Mouse (Mus musculus) MEL (cell line): ENCODE measurements around the gene Upk2.

Source experiments
- CTCF ChIP-seq, 3 experiments: IDR thresholded peaks in 2 of 3; conservative IDR thresholded peaks in 1 of 3; 2 replicates each; pipeline ENCODE4 v1.5.1; 2011 to 2012; ENCODE audit warnings: low read length in 3 of 3, low read depth in 2 of 3, mild to moderate bottlenecking in 2 of 3, improper control_type of control experiment in 1 of 3, inconsistent platforms in 1 of 3, mixed read lengths in 1 of 3, moderate library complexity in 1 of 3; ENCODE audit not compliant: control insufficient read depth in 1 of 3, insufficient read depth in 1 of 3, poor library complexity in 1 of 3, severe bottlenecking in 1 of 3
- GATA1 ChIP-seq: IDR thresholded peaks from 2 replicates; pipeline ENCODE4 v1.6.1; 2011; ENCODE audit warnings: low read depth, low read length, improper control_type of control experiment
- MAFK ChIP-seq: IDR thresholded peaks from 2 replicates; pipeline ENCODE4 v1.6.1; 2011; ENCODE audit warnings: low read depth, mild to moderate bottlenecking, low read length, improper control_type of control experiment, borderline replicate concordance
- MAX ChIP-seq: IDR thresholded peaks from 2 replicates; pipeline ENCODE4 v1.6.1; 2011; ENCODE audit warnings: low read length, improper control_type of control experiment
- MXI1 ChIP-seq: IDR thresholded peaks from 2 replicates; pipeline ENCODE4 v1.6.1; 2011; ENCODE audit warnings: mild to moderate bottlenecking, low read depth, low read length, improper control_type of control experiment
- NELFE ChIP-seq: IDR thresholded peaks from 2 replicates; pipeline ENCODE4 v1.6.1; 2011; ENCODE audit warnings: low read depth, low read length, improper control_type of control experiment
- NRF1 ChIP-seq: IDR thresholded peaks from 2 replicates; pipeline ENCODE4 v1.6.1; 2014; ENCODE audit warnings: low read depth, mild to moderate bottlenecking, inconsistent platforms, low read length, improper control_type of control experiment, moderate library complexity; ENCODE audit not compliant: poor library complexity, insufficient read depth, severe bottlenecking
- POLR2A ChIP-seq, 2 experiments: IDR thresholded peaks; 2 replicates each; pipeline ENCODE4 v1.6.1; 2011 to 2012; ENCODE audit warnings: low read length in 2 of 2, mild to moderate bottlenecking in 2 of 2, control low read depth in 1 of 2, improper control_type of control experiment in 1 of 2, low read depth in 1 of 2, moderate library complexity in 1 of 2; ENCODE audit not compliant: control insufficient read depth in 1 of 2, insufficient read depth in 1 of 2, poor library complexity in 1 of 2
- POLR2AphosphoS2 ChIP-seq: IDR thresholded peaks from 2 replicates; pipeline ENCODE4 v1.6.1; 2011; ENCODE audit warnings: low read length, improper control_type of control experiment
- RCOR1 ChIP-seq: IDR thresholded peaks from 2 replicates; pipeline ENCODE4 v1.6.1; 2012; ENCODE audit warnings: low read depth, mild to moderate bottlenecking, inconsistent platforms, low read length, improper control_type of control experiment
- TAL1 ChIP-seq: IDR thresholded peaks from 2 replicates; pipeline ENCODE4 v1.6.1; 2012; ENCODE audit warnings: mild to moderate bottlenecking, inconsistent platforms, low read length, moderate library complexity, mixed read lengths
- TBP ChIP-seq: IDR thresholded peaks from 2 replicates; pipeline ENCODE4 v1.8.0; 2011; ENCODE audit warnings: low read depth, low read length, improper control_type of control experiment
- ZC3H11A ChIP-seq: IDR thresholded peaks from 2 replicates; pipeline ENCODE4 v1.6.1; 2012; ENCODE audit warnings: low read depth, mild to moderate bottlenecking, inconsistent platforms, low read length, improper control_type of control experiment
- ZMIZ1 ChIP-seq: IDR thresholded peaks from 2 replicates; pipeline ENCODE4 v1.6.1; 2012; ENCODE audit warnings: low read depth, mild to moderate bottlenecking, inconsistent platforms, low read length, improper control_type of control experiment, moderate library complexity

- TF ChIP-seq MAFK (no peak), CTCF (IDR thresholded peaks at IDR 0.05 in 2 of 3, conservative IDR thresholded peaks at IDR 0.05 in 1 of 3; ENCODE audit: control insufficient read depth in 1 of 3, insufficient read depth in 1 of 3, low read depth in 2 of 3, low read length in 3 of 3, poor library complexity in 1 of 3, severe bottlenecking in 1 of 3) (no peak), TBP (no peak), GATA1 (no peak), NRF1 (no peak), ZMIZ1 (no peak), RCOR1 (no peak), MAX (no peak), MXI1 (no peak), TAL1 (no peak), NELFE (no peak), ZC3H11A (no peak), POLR2AphosphoS2 (no peak), POLR2A (IDR thresholded peaks at IDR 0.05; ENCODE audit: control insufficient read depth in 1 of 2, insufficient read depth in 1 of 2, low read depth in 1 of 2, low read length in 2 of 2, poor library complexity in 1 of 2) (no peak)
Measured at GRCm38 (mm10) chr9:44485516-44486161, 30.9 kb upstream of the Upk2 start.
